In genomic region chr2:170310988-170311359, GRCm38 (mm10) we compare ENCODE assay signal across 13 mouse cellular contexts.
"Had no signal": no experiment of that assay in that cellular context is flagged by ENCODE, and none has a peak within 500 bp of the region (broad histone marks: within the 10 kb centered on the region; RNA-seq: fewer than 3 reads in every experiment).

No protein-coding gene starts in this region.

- H3K9me3 ChIP-seq: limb, embryonic 10.5 days; liver, embryonic 12.5 days; lung, embryonic 15.5 days; megakaryocyte, embryonic 14.5 days; midbrain, embryonic 12.5 days; neural tube, embryonic 15.5 days had no signal

- H3K4me2 ChIP-seq: liver, embryonic 12.5 days; lung, embryonic 15.5 days; midbrain, embryonic 12.5 days; neural tube, embryonic 15.5 days had no signal

- H3K27ac ChIP-seq: limb, embryonic 10.5 days; liver, embryonic 12.5 days; lung, embryonic 15.5 days; midbrain, embryonic 12.5 days; neural tube, embryonic 15.5 days had no signal

- H3K9ac ChIP-seq: liver, embryonic 12.5 days; lung, embryonic 15.5 days; midbrain, embryonic 12.5 days; neural tube, embryonic 15.5 days had no signal

- DNase-seq: kidney, adult 11 months; kidney, postnatal 10 days; right cerebral cortex, adult 18-20 months; spleen, adult 18-20 months; thymus, adult 2 months; thymus, postnatal 25 days had no signal

- ATAC-seq: liver, embryonic 12.5 days had no signal

- H3K27me3 ChIP-seq: liver, embryonic 12.5 days; lung, embryonic 15.5 days; midbrain, embryonic 12.5 days; neural tube, embryonic 15.5 days had no signal

- H3K36me3 ChIP-seq: limb, embryonic 10.5 days; liver, embryonic 12.5 days; lung, embryonic 15.5 days; midbrain, embryonic 12.5 days; neural tube, embryonic 15.5 days had no signal

- H3K4me3 ChIP-seq: limb, embryonic 10.5 days; liver, embryonic 12.5 days; lung, embryonic 15.5 days; megakaryocyte, embryonic 14.5 days; midbrain, embryonic 12.5 days; myocyte; neural tube, embryonic 15.5 days had no signal

- H3K4me1 ChIP-seq: liver, embryonic 12.5 days had no signal
